Mouse (Mus musculus) layer of hippocampus, adult 18-20 months (tissue): ENCODE measurements at regions not wholly inside any gene's neighbourhood (a gene's known extent, or its start where the extent isn't known, plus 50 kb on each side); places are given as distances from the start of the nearest gene placed in this dataset.
A peak's percentile ranks its signal among the peaks of the same experiment; 100 is the strongest.

Source experiments
- DNase-seq, 2 experiments: peaks; one replicate each; pipeline ENCODE4 v3.0.0; 2022; ENCODE audit warnings: low spot score in 2 of 2

DNA sequence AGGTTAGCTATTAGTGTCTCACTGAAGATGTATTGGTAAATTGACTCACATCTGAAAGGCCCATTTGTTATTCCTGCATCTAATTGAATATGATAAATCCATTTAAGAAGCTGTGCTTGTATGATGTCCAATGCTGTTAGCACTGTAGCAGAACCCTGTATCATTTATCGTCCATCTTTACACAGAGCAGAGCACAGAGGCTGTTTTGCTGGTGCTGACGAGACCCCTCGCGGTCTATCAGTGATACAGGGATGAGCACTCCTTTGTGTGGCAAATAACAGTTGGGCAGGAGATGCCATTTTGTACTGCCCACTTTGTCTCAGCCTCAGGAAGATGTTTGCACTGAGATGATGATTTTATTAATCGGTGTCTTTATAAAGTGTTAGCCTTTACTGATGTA, 528.9 kb downstream of the Dnah5 start:
- DNase-seq, result no peak

DNA sequence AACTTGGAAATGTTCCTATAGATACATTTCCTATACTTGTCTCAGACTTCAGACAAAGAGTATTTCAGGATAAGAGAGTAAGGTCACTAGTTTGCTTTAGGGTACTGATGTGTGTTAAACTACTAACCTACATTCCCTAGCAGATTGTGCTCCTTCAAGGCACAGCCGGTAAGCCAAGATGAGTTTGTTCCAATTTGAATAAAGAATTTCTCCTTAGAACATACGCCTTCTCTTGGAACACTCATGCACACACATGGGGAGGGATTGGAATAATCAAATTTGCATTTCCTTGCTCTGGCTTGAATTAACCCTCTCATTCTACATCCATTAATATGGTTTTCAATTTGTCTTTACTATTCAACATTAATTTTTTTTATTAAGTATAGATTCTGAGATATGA, 537.0 kb downstream of the Dnah5 start:
- peak in 1 of 2 experiments; percentile 39 for DNase-seq

DNA sequence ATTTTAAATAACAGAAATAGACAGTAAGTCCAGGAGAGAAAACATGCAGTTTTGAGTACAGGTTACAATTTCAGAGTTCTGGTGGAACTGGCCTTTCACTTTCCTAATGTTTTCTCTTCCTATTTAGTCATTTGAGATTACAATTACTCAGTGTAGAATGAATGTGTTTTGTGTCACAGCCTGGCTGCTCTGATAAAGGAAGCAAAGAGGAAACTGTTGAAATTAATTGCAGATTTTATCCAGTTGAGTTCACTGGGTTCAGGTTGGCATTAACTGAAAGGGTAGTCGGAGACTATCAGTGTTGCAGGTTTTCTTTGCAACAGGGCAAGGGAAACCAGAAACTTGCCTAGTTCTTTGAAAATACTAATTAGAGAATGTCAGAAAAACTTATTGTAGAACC, 542.1 kb downstream of the Dnah5 start:
- DNase-seq, result no peak

DNA sequence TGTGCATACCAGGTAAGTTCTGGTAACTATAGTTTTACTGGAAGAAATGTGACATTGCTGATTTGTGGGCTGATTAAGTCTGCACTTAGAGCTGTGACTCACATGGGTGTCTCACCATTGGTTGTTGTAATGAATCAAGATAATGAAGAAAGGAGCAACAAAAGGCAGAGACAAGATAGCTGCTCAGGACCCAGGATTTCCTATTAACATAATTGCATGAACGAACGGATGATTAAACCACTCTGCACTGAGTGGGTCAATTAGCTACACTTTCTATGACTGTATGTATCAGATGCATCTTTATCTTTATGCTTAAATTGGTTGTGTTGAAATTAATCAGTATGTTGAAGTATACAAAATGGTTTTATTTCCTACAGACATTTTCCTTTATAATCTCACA, 543.1 kb downstream of the Dnah5 start:
- DNase-seq, result no peak

DNA sequence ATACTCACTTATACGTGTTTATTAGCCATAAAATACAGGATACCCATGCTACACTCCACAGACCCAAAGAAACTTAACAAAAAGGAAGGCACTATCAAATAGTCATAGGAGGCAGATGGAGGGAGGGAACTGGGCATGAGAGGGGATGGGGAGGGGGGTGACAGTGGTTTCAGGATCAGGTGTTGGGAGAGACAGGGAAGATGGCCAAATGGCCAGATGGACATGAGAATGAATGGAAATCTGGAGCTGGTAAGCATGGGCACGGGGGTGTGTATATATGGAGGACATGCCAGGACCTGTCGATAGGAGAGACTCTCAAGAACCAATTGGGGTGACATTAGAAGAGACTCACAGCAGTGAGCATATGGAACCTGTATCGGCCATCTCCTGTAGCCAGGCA, 555.2 kb downstream of the Dnah5 start:
- DNase-seq, result no peak
